Mouse (Mus musculus) G1E (cell line): ENCODE measurements around the gene Tmco4. TPM values are rescaled to one million over a fixed set of nuclear protein-coding genes. Genes with fewer than 3 reads are reported as not detected.
"Not testable (repeated sequence)": the region's sequence is repeated elsewhere in the genome, so short reads cannot be mapped to it uniquely, and the experiment has no call there.

Source experiments
- ATAC-seq: 2 replicates; pipeline ENCODE4 v1.8.0; 2016; ENCODE audit warnings: mild to moderate bottlenecking; ENCODE audit not compliant: insufficient number of reproducible peaks, poor library complexity, low FRiP score, severe bottlenecking; ENCODE audit errors: extremely low read depth
- DNase-seq: peaks from one replicate; pipeline ENCODE4 v3.0.0; 2012; ENCODE audit warnings: low spot score
- H3K27me3 ChIP-seq: 2 replicates; pipeline ENCODE4 v1.6.1; 2012; ENCODE audit warnings: mild to moderate bottlenecking, low read length, inconsistent platforms; ENCODE audit not compliant: insufficient read depth
- H3K36me3 ChIP-seq: replicated peaks from 2 replicates; pipeline ENCODE3; 2012; ENCODE audit warnings: mild to moderate bottlenecking, inconsistent platforms
- H3K4me1 ChIP-seq: 2 replicates; pipeline ENCODE4 v1.6.1; 2012; ENCODE audit warnings: low read depth, low read length, inconsistent platforms, mixed read lengths; ENCODE audit not compliant: insufficient read depth
- H3K4me3 ChIP-seq: 2 replicates; pipeline ENCODE4 v1.5.1; 2012; ENCODE audit warnings: low read depth, mild to moderate bottlenecking, inconsistent platforms, low read length, moderate library complexity, mixed read lengths
- H3K9me3 ChIP-seq: replicated peaks from 2 replicates; pipeline ENCODE4 v1.6.1; 2012; ENCODE audit warnings: inconsistent platforms
- CTCF ChIP-seq: IDR thresholded peaks from 2 replicates; pipeline ENCODE4 v1.5.1; 2012; ENCODE audit warnings: low read depth, low read length, inconsistent platforms, mixed read lengths
- GATA1 ChIP-seq: IDR thresholded peaks from 2 replicates; pipeline ENCODE4 v1.6.1; 2012; ENCODE audit warnings: borderline replicate concordance, low read length, inconsistent platforms, mixed read lengths
- GATA2 ChIP-seq: IDR thresholded peaks from 2 replicates; pipeline ENCODE4 v1.6.1; 2012; ENCODE audit warnings: low read depth, low read length, inconsistent platforms, borderline replicate concordance
- POLR2AphosphoS5 ChIP-seq: IDR thresholded peaks from 2 replicates; pipeline ENCODE4 v1.6.1; 2012; ENCODE audit warnings: low read depth, low read length, inconsistent platforms; ENCODE audit not compliant: insufficient replicate concordance
- TAL1 ChIP-seq: conservative IDR thresholded peaks from 2 replicates; pipeline ENCODE4 v1.6.1; 2012; ENCODE audit warnings: low read depth, low read length, inconsistent platforms, mixed read lengths
- polyA plus RNA-seq: library from polyadenylated mRNA; stranded (reverse); fragments of >175 nt; gene quantifications from 2 replicates; pipeline ENCODE4 v1.2.3, GENCODE M21; 2012
- total RNA-seq, 2 experiments: library from RNA; stranded (forward) in 1 of 2; stranded (reverse) in 1 of 2; fragments of 200-1000 nt in 1 of 2; fragments of >200 nt in 1 of 2; fragmentation: Nextera tagmentation in 1 of 2; gene quantifications; 2 replicates each; pipeline ENCODE4 v1.2.3; 2014 to 2017

The Tmco4 gene
- total and polyA plus RNA-seq, 3 experiments = 11.6 to 19.8 (median 16.5) TPM

- no peak for ATAC-seq
- H3K9me3 ChIP-seq = peaks cover 7% of the 10 kb centered on the region
These were observed 1.3 kb upstream of the Tmco4 start for GRCm38 (mm10) chr4:138971371-138971770.

GRCm38 (mm10) chr4:138972139-138972826 lies 405 bp upstream of the Tmco4 start:
- Histone ChIP-seq H3K27me3 (no peaks in the 10 kb centered on the region), H3K4me1 (peaks cover 68% of the 10 kb centered on the region), H3K4me3 (peak overlapping the region; percentile 85), H3K36me3 (peaks cover 28% of the 10 kb centered on the region), H3K9me3 (peaks cover 4% of the 10 kb centered on the region)
- TF ChIP-seq GATA1 (no peak), TAL1 (no peak), POLR2AphosphoS5 (no peak; the same call in 1 of the 2 replicates), GATA2 (no peak), CTCF (no peak)
- ATAC-seq = peak; percentile 18; the same call in 1 of the 2 replicates
- peak; percentile 40 for DNase-seq

More at GRCm38 (mm10) chr4:138971371-138971770, 1.3 kb upstream of the Tmco4 start:
- H3K4me3 ChIP-seq = no peak overlapping the region
- H3K4me1 ChIP-seq = peaks cover 76% of the 10 kb centered on the region
- no peak for DNase-seq
- TF ChIP-seq GATA2 (no peak), POLR2AphosphoS5 (no peak), CTCF (no peak), TAL1 (no peak), GATA1 (no peak)
- H3K27me3 ChIP-seq = no peaks in the 10 kb centered on the region
- peaks cover 22% of the 10 kb centered on the region for H3K36me3 ChIP-seq

- ATAC-seq (no peak), DNase-seq (no peak)
- Histone ChIP-seq H3K4me3 (peak overlapping the region; percentile 85), H3K9me3 (no peaks in the 10 kb centered on the region), H3K27me3 (no peaks in the 10 kb centered on the region), H3K36me3 (peaks cover 39% of the 10 kb centered on the region), H3K4me1 (peaks cover 57% of the 10 kb centered on the region)
- TF ChIP-seq POLR2AphosphoS5 = no peak
- TF ChIP-seq GATA1 = no peak
- no peak for TF ChIP-seq CTCF
- TF ChIP-seq TAL1 = no peak
- no peak for TF ChIP-seq GATA2
These were observed 1.0 kb downstream of the Tmco4 start for GRCm38 (mm10) chr4:138973719-138974115.

- not testable (repeated sequence) for H3K4me3 ChIP-seq, H3K27me3 ChIP-seq, H3K9me3 ChIP-seq, ATAC-seq, DNase-seq
- Histone ChIP-seq H3K36me3 (peaks cover 47% of the 10 kb centered on the region), H3K4me1 (peaks cover 50% of the 10 kb centered on the region)
These were observed 1.9 kb downstream of the Tmco4 start for GRCm38 (mm10) chr4:138974540-138974939.

GRCm38 (mm10) chr4:138975194-138975593 lies 2.5 kb downstream of the Tmco4 start:
- no peak for ATAC-seq
- Histone ChIP-seq H3K36me3 (peaks cover 54% of the 10 kb centered on the region), H3K27me3 (no peaks in the 10 kb centered on the region), H3K4me1 (peaks cover 43% of the 10 kb centered on the region), H3K9me3 (no peaks in the 10 kb centered on the region), H3K4me3 (no peak overlapping the region)
- no peak for DNase-seq
- TF ChIP-seq GATA1 = no peak
- no peak for TF ChIP-seq TAL1
- TF ChIP-seq CTCF = no peak
- no peak for TF ChIP-seq GATA2
- no peak for TF ChIP-seq POLR2AphosphoS5

GRCm38 (mm10) chr4:138976046-138976445 lies 3.4 kb downstream of the Tmco4 start:
- DNase-seq (no peak), ATAC-seq (no peak)
- Histone ChIP-seq H3K4me3 (no peak overlapping the region), H3K27me3 (no peaks in the 10 kb centered on the region), H3K36me3 (peaks cover 60% of the 10 kb centered on the region), H3K4me1 (peaks cover 38% of the 10 kb centered on the region), H3K9me3 (no peaks in the 10 kb centered on the region)
- no peak for TF ChIP-seq POLR2AphosphoS5
- no peak for TF ChIP-seq TAL1
- no peak for TF ChIP-seq GATA2
- no peak for TF ChIP-seq CTCF
- TF ChIP-seq GATA1 = no peak

GRCm38 (mm10) chr4:138980021-138980420 lies 7.3 kb downstream of the Tmco4 start:
- peaks cover 14% of the 10 kb centered on the region for H3K4me1 ChIP-seq
- no peak for ATAC-seq
- no peak for TF ChIP-seq CTCF
- H3K36me3 ChIP-seq = peaks cover 95% of the 10 kb centered on the region
- no peaks in the 10 kb centered on the region for H3K27me3 ChIP-seq
- no peak for DNase-seq
- no peak overlapping the region for H3K4me3 ChIP-seq
- H3K9me3 ChIP-seq = no peaks in the 10 kb centered on the region; the same call in 1 of the 2 replicates
